Mouse (Mus musculus) left cerebral cortex, adult 11 months (tissue): ENCODE results near the gene Mgat4e.
A peak's percentile ranks its signal among the peaks of the same experiment; 100 is the strongest.
"Not testable (repeated sequence)": the region's sequence is repeated elsewhere in the genome, so short reads cannot be mapped to it uniquely, and the experiment has no call there.

ENCODE experiments used
- DNase-seq: peaks from one replicate; pipeline ENCODE4 v3.0.0; 2022; ENCODE audit warnings: low spot score

The Mgat4e gene

DNA sequence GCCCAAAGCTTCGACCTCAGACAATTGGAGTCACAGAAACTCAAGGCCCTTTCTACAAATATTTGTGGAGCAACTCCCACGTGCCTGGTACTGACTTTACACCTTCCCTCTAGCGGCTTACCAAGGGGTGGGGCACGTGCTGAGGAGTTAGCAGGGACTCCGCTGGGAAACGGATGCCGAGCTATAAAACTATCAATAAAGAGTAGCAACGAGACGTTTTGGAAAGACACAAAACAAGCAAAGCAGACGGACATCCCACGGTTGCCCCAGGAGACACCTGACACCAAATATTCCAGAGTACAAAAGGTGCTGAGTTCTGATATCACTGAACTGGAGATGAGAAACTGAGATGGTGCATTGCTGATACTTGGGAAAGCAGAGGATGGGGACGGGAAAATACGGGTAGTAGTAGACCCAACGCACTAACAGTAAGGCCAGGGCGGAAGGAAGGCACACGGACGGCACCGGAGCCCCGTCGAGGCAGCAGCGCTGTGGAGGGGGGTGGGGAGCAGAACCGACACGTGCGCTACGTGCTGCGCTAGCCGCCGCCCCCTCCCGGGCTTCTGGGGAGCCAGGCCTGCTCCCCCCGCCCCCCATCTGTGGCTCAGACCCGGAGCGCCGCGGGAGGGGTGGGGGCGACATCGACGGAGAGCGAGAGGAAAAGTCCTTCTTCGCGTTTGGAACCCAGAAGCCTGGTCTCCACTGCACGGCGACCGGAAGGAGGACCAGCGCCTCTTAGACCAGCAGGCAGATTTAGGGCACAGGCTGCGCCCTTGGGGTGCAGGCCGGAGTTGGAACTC lies 6.6 kb upstream of the Mgat4e start:
- no peak for DNase-seq

DNA sequence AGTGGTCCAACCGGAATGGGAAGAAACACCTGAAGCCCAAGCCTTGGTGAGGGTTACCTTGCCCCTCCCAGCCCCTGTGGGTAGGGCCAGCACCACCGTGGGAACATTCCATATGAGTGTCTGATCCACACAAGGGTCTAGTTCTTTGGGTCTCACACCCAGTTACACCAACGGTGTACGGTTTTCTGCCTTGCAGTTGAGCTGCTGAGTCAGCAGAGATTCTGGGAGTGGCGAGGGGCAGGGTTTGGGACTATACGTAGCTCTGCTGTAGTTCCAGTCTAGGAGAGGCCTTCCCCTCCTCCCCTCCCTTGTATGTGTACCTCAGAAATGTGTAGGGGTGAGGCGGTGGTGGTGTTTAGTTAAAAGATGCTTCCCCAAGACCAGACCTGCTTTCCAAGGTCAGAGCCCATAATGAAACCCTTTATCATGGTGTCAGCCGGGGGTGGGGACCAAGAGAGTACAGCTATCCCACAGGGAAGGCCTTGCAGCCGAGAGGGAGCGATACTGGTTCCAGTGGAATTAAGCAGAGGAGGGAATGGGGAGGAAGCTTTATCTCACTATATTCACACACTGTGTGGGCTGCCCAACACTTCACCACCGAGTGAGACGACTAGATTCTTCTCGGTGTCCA lies 5.9 kb upstream of the Mgat4e start:
- DNase-seq: no peak

DNA sequence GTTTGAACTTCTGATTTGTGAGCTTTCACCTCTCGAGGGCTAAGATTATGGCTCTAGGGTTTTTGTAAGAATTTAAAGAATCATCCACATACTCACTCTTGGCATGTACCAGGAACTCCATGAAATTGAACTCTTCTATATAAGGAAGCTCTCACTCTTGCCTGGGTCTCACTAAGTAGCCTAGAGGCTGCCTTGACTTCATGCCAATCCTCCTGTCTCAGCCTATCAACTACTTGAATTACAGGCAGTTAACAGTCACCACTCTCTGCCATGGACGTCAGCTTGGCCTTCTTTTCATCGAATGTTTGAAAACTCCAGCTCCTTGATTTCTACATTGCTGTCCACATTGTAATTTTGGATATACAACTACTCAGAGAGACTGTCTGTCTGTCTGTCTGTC lies 2.9 kb upstream of the Mgat4e start:
- no peak for DNase-seq

DNA sequence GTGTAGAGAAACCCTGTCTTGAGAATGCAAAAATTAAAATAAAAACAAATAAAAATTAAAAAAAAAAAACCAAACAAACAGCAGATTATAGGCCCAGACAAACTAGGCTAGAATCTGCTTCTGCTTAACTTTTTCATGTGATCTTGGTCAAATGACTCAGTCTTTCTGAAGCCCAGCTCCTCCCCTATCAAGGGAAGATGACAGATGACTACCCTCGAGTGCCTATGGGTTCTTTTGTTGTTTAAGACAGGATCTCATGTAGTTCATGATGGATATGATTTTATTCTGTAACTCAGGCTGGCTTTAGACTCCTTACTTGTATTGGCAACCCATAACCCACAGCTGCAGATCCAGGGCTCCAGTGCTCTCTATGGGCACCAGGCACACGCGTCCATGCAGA lies 2.4 kb upstream of the Mgat4e start:
- no peak for DNase-seq

DNA sequence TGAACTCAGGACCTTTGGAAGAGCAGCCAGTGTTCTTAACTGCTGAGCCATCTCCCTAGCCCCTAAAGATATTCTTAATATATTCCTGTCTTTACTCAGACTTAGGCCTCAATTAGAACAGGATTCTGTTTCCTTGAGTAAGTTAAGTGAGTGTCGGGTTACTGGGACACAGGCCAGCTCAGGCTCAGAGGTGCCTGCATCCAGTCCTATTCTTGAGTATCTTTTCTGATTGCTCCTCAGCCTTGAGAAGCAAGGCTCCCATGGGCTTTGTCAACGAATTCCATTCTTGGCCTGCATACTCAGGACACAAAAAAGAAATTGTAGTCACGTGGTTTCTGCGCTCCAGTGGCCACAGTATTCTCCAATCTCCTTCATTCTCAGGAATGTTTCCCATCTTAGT lies 1.3 kb downstream of the Mgat4e start:
- DNase-seq: no peak

DNA sequence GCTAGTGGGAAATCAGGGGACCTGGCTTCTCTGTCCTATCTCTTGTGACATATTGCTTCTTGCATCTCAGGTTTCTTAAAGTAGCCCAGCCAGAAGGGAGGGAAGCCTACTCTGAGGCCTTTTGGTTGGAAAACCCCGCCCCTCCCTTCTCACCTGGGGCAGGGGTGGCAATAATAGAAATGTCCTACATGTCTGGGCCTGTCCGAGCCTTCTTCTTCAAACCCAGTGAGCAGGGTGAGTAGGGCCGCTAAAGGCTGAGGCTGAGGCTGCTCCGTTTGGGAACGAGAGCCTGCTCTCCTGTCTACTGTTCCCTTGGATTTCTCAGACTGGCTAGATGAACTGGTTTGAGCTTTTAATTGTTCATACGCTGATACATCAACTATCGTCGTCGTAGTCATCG lies 8.9 kb downstream of the Mgat4e start:
- DNase-seq: no peak

DNA sequence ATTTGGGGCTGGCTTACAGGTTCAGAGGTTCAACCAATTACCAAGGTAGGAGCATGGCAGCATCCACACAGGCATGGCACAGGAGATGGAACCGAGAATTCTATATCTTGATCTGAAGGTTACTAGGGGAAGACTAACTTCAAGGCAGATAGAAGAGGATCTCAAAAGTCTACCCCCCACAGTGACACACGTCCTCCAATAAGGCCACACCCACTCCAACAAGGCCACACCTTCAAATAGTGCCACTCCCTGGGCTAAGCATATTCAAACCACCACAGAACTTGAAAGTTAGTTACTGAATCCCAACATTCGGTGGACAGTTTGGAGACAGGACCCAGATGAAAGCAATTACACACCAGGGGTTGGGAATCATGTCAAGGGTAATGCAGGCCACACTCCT lies 14.0 kb downstream of the Mgat4e start:
- no peak for DNase-seq

DNA sequence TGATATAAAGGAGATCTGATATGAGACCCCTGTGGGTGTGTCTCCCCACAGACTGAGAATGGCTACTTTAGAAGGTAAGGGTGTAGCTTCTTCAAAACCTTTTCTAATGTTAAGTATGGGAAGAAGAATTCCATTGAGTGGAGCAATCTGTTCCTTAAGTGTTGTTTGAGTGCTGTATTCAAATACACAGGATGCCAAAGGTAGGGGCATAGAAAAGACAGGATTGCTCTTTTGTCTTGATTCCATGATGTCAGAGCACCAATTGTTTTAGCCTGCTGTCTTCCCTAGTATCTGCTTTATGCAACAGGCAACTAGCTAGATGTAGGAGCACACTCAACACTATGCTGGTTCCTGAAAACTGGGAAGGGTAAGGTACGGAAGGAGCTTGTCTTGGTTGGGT lies 14.4 kb downstream of the Mgat4e start:
- DNase-seq: no peak

DNA sequence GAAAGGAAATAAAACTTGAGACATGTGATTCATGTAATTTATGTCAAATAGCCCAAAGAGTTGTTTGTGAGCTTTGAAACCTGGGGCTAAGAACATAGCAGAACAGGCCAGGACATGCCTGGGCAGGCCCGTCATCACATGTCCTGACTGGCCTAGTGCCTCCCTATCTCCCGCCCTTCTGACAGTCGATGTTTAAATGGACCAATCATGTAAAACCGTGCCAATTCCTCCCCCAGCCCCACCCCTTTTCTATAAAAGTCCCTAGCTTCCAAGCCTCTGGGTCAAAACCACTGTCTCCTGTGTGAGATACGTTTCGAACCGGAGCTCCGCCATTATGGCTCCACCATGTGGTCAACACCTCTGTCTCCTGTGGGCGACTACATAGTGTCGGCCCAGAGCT lies 15.8 kb downstream of the Mgat4e start:
- not testable (repeated sequence) for DNase-seq

DNA sequence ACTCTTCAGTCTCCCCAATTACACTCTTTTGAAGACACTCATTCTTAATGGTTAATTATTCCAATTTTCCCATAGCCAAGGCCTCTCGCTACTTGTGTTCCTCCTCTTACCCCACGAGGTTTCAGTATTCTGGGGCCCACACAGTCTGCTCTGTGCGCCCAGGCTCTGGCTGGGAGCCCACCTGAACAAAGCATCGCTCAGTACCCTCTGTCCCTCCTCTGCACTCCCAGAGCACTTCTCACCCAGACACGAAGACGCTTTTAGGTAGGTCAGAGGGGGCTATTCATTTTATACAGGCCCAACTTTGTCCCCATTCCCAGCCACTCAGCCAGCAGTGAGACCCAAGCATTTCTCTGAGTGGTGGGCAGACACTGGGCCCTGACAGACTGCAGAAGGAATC lies 18.9 kb downstream of the Mgat4e start:
- peak; percentile 34 for DNase-seq

DNA sequence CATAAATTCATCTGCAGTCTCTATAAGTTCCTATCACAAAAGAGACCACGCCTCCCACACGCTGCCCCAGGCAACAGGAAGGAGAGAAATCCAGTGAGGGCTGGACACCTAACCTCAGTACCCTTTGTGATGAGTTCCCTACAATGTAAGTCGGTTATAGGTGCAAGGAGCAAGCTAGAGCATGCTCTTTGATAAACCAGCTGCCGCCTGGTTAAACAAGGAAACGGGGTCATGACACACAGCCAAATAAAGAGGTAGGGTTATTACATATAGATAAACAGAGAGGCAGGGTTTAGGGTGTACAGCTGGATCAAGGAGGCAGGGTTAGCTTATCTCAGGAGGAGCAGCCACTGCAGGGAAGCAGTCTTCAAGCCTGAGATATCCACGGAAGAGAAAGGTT lies 22.7 kb downstream of the Mgat4e start:
- DNase-seq: no peak

DNA sequence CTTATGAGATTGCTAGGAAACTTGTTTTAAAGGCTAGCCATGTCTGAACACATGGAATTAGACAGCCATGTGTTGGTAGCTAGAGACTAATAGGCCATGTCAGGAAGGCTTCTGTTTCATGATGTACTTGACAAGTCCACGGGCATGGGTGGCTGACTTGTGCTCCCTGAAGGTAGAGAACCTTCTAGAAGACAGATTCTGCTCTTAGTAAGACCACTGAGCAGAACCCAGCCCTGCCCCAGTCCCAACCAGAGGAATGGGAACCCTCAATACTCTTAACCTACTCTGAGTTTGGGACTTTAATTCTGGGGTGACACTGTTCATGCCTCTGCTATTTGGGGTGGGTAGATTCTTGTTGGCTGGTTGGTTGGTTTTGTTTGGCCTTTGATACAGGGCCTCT lies 24.5 kb downstream of the Mgat4e start:
- DNase-seq: no peak

DNA sequence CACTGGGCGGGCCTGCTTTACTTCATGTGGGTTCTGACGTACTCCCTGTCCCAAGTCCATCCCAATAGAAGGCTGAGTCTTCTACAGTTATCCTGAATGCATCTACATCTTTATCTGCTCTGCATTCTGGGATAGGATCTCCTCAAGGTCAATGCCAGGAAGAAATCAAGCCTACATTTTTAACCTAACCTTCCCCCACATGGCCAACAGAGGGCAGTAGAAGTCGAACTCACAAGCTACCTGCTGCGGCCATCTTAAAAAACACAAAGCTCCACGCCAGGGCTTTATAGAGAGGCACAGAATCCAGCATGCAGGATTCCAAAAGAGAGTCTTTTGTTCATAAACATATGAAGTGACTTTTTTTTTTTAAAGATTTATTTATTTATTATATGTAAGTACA lies 25.1 kb downstream of the Mgat4e start:
- DNase-seq: no peak

DNA sequence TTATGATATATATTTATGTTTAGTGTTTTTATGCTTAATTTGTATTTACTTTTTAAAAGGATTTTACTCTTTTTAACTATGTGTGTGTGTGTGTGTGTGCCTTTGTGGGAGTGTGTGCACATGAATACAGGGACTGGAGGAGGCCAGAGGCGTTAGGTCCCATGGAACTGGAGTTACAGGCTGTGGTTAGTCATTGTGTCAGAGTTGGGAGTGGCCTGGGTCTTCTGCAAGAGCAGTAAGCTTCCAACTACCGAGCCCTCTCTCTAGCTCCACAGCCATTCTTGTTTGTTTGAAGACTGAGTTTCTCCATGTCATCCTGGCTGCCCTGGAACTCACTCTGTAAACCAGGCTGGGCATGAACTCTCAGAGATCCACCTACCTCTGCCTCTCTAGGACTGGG lies 27.2 kb downstream of the Mgat4e start:
- no peak for DNase-seq

DNA sequence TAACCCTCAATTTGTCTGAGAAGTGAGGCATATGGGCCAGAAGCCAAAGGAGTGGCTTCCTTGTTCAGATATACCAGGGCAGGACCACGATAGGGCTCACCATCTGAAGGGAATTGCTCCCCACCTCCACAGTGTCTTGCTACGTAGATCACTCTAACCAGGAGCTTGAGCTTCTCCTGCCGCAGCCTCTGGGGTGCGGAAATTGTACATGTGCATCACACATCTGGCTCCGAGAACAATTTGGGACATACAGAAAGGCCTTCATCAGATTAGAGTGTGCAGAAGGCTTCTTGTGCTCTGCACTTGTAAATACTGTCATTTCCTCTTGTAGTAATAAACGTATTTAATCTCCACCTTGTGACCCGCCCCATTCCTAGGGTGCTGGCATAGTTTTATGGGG lies 28.3 kb downstream of the Mgat4e start:
- DNase-seq: no peak

DNA sequence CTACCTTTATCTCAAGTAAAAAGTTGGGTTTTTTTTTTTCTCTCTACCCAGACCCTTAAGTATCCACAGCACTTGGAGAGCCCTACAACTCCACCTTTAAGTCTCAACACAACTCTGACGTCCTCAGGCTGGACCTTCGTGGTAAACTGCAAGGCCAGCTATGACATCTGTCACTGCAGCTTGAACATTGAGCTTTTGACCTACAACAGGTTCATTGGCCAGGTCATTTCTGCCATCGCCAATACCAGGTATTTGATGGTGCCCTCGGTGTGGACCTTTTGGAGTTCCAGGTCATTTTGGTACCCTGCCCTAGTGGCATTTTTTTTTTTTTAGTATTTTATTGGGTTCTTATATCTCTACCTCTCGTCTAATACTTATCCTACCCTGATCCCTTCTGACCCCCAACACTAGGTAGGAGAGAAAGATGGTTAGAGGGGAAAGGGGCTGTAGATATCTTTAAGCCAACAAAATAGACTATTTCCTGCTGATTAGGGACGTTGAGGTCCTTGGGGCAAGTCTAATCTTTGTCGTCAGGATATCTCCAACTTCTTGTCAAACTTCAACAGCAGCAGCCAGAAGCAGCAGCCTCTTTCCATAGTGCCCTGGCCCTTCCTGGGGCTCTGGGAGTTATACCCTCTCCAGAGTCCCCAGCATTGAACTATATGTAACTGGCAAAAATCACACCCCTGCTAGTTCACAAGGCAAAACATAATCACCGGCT lies 29.3 kb downstream of the Mgat4e start:
- no peak for DNase-seq

DNA sequence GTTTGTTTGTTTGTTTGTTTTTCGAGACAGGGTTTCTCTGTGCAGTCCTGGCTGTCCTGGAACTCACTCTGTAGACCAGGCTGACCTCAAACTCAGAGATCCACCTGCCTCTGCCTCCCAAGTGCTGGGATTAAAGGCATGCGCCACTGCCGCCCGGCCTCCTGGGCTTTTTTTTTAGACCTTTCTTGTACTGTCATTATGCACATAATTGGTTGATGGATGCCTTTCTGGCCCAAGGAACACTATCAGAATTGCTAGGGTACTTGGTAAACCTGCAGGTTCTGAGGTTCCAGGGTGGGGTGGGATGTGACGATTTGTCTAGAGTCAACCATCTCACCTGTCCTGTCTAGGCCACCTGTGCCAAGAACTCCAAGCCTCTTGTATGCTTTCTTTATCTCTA lies 30.3 kb downstream of the Mgat4e start:
- not testable (repeated sequence) for DNase-seq

DNA sequence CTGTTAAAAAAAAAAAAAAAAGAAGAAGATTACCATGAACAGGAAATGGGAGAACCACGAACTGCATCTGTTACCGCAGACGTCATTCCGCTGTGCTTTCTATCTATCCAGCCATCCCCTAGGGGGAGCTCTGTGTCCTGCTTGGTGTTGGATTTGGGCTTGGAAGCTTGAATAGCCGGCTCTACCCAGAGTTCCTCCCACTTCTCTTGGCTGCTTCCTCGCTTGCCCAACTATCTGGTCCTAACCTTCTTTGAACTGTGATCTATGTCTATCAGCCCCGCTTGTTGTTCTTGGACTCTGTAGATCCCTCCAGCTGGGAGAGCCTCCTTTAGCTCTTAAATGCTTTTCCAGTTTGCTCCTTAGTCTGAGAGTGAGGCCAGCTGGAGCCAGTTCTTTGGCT lies 30.8 kb downstream of the Mgat4e start:
- peak; percentile 80 for DNase-seq

DNA sequence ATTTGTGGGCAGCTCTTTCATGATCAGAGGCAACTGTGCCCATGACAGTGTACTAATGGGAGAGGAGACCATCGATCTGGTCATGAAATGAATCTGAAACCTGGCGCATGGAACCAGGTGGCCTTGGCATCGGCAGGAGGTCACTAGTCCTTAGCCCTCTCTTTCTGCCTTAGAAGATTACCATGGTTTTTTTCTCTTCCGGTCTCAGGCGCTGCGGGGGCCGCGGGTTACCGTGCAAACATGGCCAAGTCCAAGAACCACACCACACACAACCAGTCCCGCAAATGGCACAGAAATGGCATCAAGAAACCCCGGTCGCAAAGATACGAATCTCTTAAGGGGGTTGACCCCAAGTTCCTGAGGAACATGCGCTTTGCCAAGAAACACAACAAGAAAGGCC lies 31.6 kb downstream of the Mgat4e start:
- not testable (repeated sequence) for DNase-seq

DNA sequence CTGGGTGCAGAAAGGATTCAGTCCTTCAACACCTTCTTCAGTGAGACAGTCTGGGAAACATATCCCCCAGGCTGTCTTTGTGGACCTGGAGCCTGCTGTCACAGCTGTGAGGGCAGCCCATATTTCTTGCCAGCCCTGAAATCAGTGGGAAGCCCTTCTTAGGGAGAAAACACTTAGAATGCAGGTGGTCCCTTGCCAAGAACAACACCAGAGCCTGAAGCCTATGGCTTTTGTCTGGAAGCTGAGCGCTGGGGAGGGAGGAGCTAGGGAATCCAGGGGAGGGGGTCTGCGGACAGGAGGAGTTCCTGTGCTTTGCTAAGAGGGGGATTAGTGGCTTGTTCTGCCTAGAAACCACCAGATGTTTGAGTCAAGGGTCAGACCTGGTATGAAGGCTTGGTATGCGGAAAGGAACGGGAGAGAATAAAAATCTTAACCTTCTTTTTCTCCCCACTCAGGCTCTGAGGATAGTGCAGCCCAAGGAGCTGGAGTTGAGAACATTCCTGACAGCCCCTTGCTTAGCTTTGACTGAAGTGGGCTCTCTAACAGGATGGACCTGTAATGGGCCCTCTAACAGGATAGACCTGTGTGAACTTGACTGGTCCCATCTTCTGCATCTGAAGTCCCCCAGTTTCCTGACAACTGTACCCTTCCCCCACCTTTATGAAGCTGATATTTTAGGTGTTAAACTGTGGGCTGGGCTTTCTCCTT lies 32.8 kb downstream of the Mgat4e start:
- DNase-seq: no peak

DNA sequence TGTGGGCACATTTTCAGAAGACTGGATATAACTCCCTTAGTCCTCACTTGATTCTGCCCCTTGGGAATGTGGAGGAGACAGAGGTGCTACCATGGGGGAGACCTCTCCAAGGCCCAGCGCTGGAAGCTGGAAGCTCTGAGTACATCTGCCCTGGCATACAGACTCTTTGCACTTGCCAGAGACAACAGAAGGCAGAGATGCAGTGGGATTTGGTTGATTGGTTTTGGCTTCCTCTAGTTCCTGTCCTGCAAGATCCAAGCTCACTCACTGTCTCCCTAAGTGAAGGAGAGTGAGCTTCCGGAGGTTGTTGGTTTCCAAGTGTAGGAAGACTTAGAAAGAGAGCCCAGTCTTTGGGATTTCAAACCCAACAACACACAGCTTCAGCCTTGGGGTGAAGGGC lies 33.6 kb downstream of the Mgat4e start:
- DNase-seq: no peak

DNA sequence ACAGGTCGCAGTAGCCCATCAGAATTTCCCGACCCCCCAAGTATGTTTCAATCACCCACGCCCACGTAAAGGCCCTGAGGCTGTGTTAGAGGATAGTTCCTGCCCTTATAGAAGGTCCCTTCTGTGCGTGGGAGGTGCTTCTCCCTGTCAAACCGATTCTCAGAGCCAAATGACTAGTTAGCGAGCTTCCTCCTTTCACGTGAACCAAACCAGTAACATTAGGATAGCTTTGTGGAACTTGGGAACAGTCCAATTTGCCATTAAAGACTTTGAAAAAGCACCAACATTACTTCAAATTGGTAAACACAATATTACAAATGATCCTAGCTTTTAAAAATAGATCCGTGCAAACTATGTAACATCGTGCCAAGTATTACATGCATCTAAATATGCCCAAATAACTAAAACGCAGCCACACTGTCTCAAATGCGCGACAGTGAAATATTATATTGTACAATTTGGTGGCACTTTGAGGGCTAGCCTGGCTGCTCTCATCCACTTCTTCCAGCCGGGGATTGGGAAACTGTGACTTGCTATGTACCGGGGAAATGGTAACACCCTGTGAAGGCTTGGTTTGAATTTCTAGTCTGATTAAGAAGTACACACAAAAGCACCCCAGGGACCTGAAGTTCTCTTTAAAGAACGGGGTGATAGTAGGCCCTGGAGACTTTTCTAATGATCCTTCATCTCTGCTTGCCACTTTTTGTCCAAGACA lies 35.4 kb downstream of the Mgat4e start:
- no peak for DNase-seq
